Mouse (Mus musculus) cerebellum, adult 2 months (tissue): ENCODE results near the gene Etl4.

Source experiments
- CTCF ChIP-seq: fragments of 200-500 bp; IDR thresholded peaks from 2 replicates; pipeline ENCODE4 v1.5.1; 2011; ENCODE audit warnings: low read depth, mild to moderate bottlenecking, control low read depth, low read length, moderate library complexity, borderline replicate concordance; ENCODE audit not compliant: insufficient read depth
- POLR2A ChIP-seq: fragments of 200-500 bp; IDR thresholded peaks from 2 replicates; pipeline ENCODE4 v1.6.1; 2011; ENCODE audit warnings: low read length, control low read depth, borderline replicate concordance; ENCODE audit not compliant: insufficient read depth

DNA sequence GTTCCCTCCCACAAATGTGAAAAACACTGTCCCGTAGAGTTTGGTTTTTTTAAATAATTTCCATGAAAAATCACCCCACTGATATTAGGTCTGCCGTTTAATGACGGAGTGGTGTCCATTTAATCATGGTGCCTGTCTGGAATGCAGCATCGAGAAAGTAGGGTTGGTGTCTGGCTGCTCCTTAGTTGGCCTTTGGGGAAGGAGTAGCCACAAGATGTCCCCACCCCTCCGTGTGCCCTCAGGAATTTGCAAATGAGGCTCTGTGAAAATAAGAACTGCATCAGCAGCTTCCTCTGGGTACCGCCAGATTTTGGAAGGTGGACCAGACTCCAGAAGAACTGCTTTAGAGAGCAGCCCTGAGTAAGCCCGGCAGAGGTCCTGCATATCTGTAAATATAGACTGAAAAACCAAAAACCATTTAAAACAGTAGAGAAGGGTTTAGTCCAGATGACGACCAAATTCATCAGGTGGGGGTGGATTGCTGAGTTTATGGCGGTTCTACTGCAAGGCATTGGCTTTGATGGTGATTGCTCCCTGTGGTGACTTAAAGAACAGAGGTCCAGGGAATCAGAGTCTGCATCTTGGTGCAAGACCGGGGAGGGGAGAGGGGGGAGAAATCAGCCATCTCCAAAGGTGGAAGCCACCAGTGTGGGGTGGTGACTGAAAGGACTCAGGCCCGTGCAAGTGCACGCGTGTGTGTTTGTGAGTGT lies 762.1 kb downstream of the Etl4 start:
- no peak for TF ChIP-seq CTCF
- no peak for TF ChIP-seq POLR2A
